Mouse (Mus musculus): ENCODE results near the gene Cstf1. TPM values are rescaled to one million over a fixed set of nuclear protein-coding genes. Genes with fewer than 3 reads are reported as not detected.
A peak's percentile ranks its signal among the peaks of the same experiment; 100 is the strongest.

Cstf1 gene
- polyA plus RNA-seq, 1 experiment from 2014 or later = 33.7 TPM

DNA sequence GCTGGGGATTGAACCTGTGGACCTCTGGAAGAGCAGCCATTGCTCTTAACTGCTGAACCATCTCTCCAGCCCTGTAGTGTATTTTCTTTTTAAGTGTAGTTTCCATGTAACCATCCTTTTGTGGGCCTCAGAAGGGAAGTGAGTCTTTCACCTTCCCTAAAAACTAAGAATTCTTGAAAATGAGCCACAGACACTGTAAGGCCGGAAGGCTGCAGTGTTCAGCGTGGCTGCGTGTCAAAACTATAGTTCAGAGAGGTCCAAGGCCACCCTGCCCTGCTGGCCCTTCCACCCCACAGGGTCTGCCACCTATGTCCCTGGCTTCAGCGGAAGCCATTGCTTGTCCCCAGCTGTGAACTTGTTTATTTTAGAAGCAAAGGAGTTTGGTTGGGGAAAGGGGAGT lies 35.7 kb downstream of the Cstf1 start:
- no peak overlapping the region for H3K9ac ChIP-seq (ENCODE audit: low read depth, low read length)
- H3K4me2 ChIP-seq (ENCODE audit: low read depth, low read length) = no peak overlapping the region
- no peaks in the 10 kb centered on the region for H3K9me3 ChIP-seq (ENCODE audit: control insufficient read depth, low read length)
- no peaks in the 10 kb centered on the region for H3K4me1 ChIP-seq (ENCODE audit: control insufficient read depth, insufficient read depth, low read length)
- 75% methylated on average over 4 of the region's 4 CpGs for WGBS
- no peaks in the 10 kb centered on the region for H3K27me3 ChIP-seq (replicated peaks; ENCODE audit: control insufficient read depth, insufficient read depth, low read length)
- H3K27ac ChIP-seq (ENCODE audit: low read length) = no peak overlapping the region
- ATAC-seq = no peak
- no peaks in the 10 kb centered on the region for H3K36me3 ChIP-seq (ENCODE audit: control insufficient read depth, insufficient read depth, low read length)
- no peak overlapping the region for H3K4me3 ChIP-seq (ENCODE audit: low read length)

DNA sequence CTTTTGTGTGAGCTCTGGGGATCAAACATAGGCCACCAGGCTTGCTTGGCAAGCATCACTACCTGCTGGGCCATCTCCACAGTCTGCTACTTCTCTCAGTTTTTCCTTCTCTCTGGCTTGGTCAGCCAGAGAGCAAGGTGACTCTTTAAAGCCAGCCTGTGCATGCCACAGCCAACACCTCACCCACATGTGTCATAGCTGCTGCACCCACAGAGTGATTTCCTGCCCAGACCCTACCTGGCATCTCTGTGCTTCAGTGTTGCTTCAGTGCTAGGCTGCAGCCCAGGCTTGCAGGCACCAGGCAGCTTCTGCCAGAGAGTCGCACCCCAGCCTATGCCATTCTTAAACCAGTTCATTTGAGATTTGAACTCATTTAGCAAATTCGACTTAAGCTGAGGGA lies 37.0 kb downstream of the Cstf1 start:
- Histone ChIP-seq H3K9me3 (ENCODE audit: control insufficient read depth, low read length) (no peaks in the 10 kb centered on the region), H3K4me3 (ENCODE audit: low read length) (no peak overlapping the region), H3K4me2 (ENCODE audit: low read depth, low read length) (no peak overlapping the region), H3K9ac (ENCODE audit: low read depth, low read length) (no peak overlapping the region), H3K27me3 (replicated peaks; ENCODE audit: control insufficient read depth, insufficient read depth, low read length) (no peaks in the 10 kb centered on the region), H3K4me1 (ENCODE audit: control insufficient read depth, insufficient read depth, low read length) (0 out of 2 replicates have a peak, but pooled peaks cover 2% of the 10 kb centered on the region), H3K36me3 (ENCODE audit: control insufficient read depth, insufficient read depth, low read length) (no peaks in the 10 kb centered on the region), H3K27ac (ENCODE audit: low read length) (no peak overlapping the region)
- no peak for ATAC-seq
- WGBS = 73% methylated on average over 2 of the region's 2 CpGs

DNA sequence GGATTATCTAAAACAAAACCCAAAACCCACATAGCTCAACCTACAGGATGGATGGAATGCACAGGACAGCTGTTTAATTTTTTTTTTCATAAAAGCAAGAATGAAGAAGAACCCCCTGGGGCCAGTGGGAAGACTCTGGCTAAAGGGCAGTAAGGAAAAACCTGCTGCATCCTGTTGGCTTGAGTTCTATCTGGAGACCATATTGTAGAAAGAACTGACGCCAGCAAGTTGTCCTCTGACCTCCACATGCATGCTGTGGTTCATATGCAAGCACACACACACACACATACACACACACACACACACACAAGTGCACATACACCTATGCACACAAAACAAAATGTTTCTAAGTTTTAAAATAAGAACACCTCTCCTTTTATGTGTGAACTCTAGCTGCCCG lies 40.2 kb downstream of the Cstf1 start:
- Histone ChIP-seq H3K27ac (ENCODE audit: low read length) (no peak overlapping the region), H3K4me2 (ENCODE audit: low read depth, low read length) (no peak overlapping the region), H3K27me3 (replicated peaks; ENCODE audit: control insufficient read depth, insufficient read depth, low read length) (no peaks in the 10 kb centered on the region), H3K4me3 (ENCODE audit: low read length) (no peak overlapping the region), H3K9me3 (ENCODE audit: control insufficient read depth, low read length) (no peaks in the 10 kb centered on the region), H3K9ac (ENCODE audit: low read depth, low read length) (no peak overlapping the region), H3K4me1 (ENCODE audit: control insufficient read depth, insufficient read depth, low read length) (peaks cover 5% of the 10 kb centered on the region; the same call in 1 of the 2 replicates), H3K36me3 (ENCODE audit: control insufficient read depth, insufficient read depth, low read length) (no peaks in the 10 kb centered on the region)
- ATAC-seq = no peak
- 82% methylated on average over 2 of the region's 2 CpGs for WGBS

DNA sequence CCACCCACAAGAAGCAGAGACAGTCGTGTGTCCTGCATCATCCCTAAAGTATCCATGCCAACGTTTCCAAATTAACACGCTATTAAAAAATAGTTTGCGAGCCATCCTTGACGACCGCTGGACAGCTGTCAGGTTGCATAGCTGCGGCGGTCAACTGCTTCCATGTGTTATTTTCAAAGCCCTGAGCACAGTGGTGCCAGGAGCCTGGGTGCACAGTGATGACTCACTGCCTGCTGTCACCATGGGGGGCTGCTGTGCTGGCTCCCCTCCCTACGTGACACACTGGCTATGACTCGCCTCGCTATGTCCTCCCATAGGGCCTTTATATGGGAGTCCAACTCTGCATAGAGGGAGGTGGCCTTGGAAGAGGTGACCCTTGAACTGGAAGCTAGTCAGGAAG lies 40.6 kb downstream of the Cstf1 start:
- H3K4me1 ChIP-seq (ENCODE audit: control insufficient read depth, insufficient read depth, low read length) = peaks cover 5% of the 10 kb centered on the region; the same call in 1 of the 2 replicates
- no peak overlapping the region for H3K9ac ChIP-seq (ENCODE audit: low read depth, low read length)
- H3K4me2 ChIP-seq (ENCODE audit: low read depth, low read length) = no peak overlapping the region
- no peak for ATAC-seq
- H3K27me3 ChIP-seq (replicated peaks; ENCODE audit: control insufficient read depth, insufficient read depth, low read length) = no peaks in the 10 kb centered on the region
- no peak overlapping the region for H3K4me3 ChIP-seq (ENCODE audit: low read length)
- H3K9me3 ChIP-seq (ENCODE audit: control insufficient read depth, low read length) = no peaks in the 10 kb centered on the region
- H3K27ac ChIP-seq (ENCODE audit: low read length) = no peak overlapping the region
- H3K36me3 ChIP-seq (ENCODE audit: control insufficient read depth, insufficient read depth, low read length) = no peaks in the 10 kb centered on the region
- WGBS = 86% methylated on average over 11 of the region's 11 CpGs

DNA sequence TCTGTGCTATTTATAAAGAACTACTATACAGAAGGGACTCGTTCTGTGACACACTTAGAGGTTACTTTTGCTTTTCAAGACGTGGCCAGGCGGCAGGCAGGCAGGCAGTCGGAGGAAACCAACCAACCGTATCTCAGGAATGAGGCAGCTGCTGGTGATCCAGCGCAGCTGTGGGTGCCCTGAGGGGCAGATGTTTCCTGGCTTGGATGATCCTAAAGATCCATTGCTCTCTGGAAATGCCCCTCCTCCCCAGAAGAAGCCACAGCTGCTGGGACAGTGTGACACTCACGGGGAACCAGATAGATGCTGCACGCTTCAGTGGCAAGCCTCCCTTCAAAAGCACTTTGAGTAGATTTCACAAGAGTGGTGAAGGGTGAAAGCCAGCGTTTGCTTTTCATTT lies 42.0 kb downstream of the Cstf1 start:
- 9% methylated on average over 9 of the region's 9 CpGs for WGBS
- H3K9me3 ChIP-seq (ENCODE audit: control insufficient read depth, low read length) = no peaks in the 10 kb centered on the region
- no peaks in the 10 kb centered on the region for H3K27me3 ChIP-seq (replicated peaks; ENCODE audit: control insufficient read depth, insufficient read depth, low read length)
- H3K27ac ChIP-seq (ENCODE audit: low read length) = no peak overlapping the region
- H3K4me2 ChIP-seq (ENCODE audit: low read depth, low read length) = 0 out of 2 replicates have a peak overlapping the region, but pooled peaks have one; percentile 19
- no peak overlapping the region for H3K9ac ChIP-seq (ENCODE audit: low read depth, low read length)
- H3K4me1 ChIP-seq (ENCODE audit: control insufficient read depth, insufficient read depth, low read length) = peaks cover 5% of the 10 kb centered on the region; the same call in 1 of the 2 replicates
- H3K4me3 ChIP-seq (ENCODE audit: low read length) = no peak overlapping the region
- H3K36me3 ChIP-seq (ENCODE audit: control insufficient read depth, insufficient read depth, low read length) = no peaks in the 10 kb centered on the region
- ATAC-seq = peak; percentile 23; the same call in 1 of the 2 replicates

DNA sequence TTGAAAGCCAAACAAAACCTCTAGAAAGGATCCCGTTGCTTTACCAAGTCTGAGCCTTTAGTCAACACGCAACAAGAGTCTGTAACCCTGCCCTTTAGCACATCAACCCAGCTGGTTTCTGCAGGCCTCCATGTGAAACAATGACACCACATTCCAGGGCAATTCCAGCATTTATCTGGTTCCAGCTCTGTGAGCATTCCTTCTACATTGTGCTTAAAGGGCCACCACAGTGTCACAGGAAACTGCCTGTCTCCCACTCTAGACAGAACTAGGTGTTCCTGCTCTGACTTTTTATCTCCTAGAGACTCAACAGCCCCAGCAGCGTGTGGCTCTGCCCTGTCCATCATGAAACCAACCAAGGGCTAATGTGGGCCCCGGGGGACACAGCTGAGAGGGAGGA lies 42.8 kb downstream of the Cstf1 start:
- no peak for ATAC-seq
- Histone ChIP-seq H3K36me3 (ENCODE audit: control insufficient read depth, insufficient read depth, low read length) (no peaks in the 10 kb centered on the region), H3K4me3 (ENCODE audit: low read length) (no peak overlapping the region), H3K9ac (ENCODE audit: low read depth, low read length) (no peak overlapping the region), H3K4me1 (ENCODE audit: control insufficient read depth, insufficient read depth, low read length) (peaks cover 5% of the 10 kb centered on the region; the same call in 1 of the 2 replicates), H3K27ac (ENCODE audit: low read length) (no peak overlapping the region), H3K4me2 (ENCODE audit: low read depth, low read length) (no peak overlapping the region), H3K27me3 (replicated peaks; ENCODE audit: control insufficient read depth, insufficient read depth, low read length) (no peaks in the 10 kb centered on the region), H3K9me3 (ENCODE audit: control insufficient read depth, low read length) (no peaks in the 10 kb centered on the region)
- WGBS = 26% methylated on average over 4 of the region's 4 CpGs

DNA sequence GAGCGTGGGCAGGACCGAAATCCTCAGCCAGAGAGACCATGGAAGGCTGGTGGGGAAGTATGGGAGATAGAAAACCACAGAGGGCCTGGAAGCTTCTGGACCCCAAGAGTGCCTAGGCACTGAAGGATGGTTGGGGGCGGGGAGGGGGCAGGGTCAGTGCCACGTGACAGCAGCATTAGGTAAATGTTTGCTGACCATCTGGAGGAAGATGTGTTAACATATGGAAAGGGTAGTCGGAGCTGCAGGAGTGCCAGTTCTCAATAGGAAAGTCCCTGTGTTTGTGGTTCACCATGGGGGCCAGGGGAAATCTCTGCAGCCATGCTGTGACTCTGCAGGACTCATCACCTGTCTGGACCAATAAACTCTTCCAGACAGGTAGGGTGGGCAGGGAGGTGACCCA lies 43.4 kb downstream of the Cstf1 start:
- 47% methylated on average over 5 of the region's 5 CpGs for WGBS
- Histone ChIP-seq H3K27me3 (replicated peaks; ENCODE audit: control insufficient read depth, insufficient read depth, low read length) (no peaks in the 10 kb centered on the region), H3K27ac (ENCODE audit: low read length) (no peak overlapping the region), H3K4me1 (ENCODE audit: control insufficient read depth, insufficient read depth, low read length) (peaks cover 5% of the 10 kb centered on the region; the same call in 1 of the 2 replicates), H3K9me3 (ENCODE audit: control insufficient read depth, low read length) (no peaks in the 10 kb centered on the region), H3K36me3 (ENCODE audit: control insufficient read depth, insufficient read depth, low read length) (no peaks in the 10 kb centered on the region), H3K4me2 (ENCODE audit: low read depth, low read length) (no peak overlapping the region), H3K4me3 (ENCODE audit: low read length) (no peak overlapping the region), H3K9ac (ENCODE audit: low read depth, low read length) (no peak overlapping the region)
- no peak for ATAC-seq

DNA sequence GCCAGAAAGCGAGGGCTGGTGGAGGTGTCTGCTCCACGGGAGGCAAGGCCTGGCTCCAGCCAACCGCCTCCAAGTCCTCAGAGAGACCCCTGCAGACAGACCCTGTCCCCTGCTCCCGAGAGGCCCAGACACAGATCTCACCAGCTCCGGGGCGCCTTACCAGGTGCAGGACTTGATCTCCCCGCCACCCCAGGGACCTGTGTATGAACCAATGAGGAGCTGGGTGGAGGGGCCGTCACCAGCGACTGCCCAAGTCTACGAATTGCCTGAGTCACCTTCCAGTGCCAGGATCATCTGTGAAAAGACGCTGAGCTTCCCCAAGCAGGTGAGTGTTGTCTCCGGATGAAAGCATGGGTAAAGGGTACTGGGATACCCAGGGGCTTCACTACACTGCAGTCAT lies 45.7 kb downstream of the Cstf1 start:
- no peaks in the 10 kb centered on the region for H3K9me3 ChIP-seq (ENCODE audit: control insufficient read depth, low read length)
- H3K27me3 ChIP-seq (replicated peaks; ENCODE audit: control insufficient read depth, insufficient read depth, low read length) = no peaks in the 10 kb centered on the region
- H3K4me3 ChIP-seq (ENCODE audit: low read length) = no peak overlapping the region
- H3K4me2 ChIP-seq (ENCODE audit: low read depth, low read length) = no peak overlapping the region
- H3K27ac ChIP-seq (ENCODE audit: low read length) = no peak overlapping the region
- peaks cover 5% of the 10 kb centered on the region; the same call in 1 of the 2 replicates for H3K4me1 ChIP-seq (ENCODE audit: control insufficient read depth, insufficient read depth, low read length)
- no peaks in the 10 kb centered on the region for H3K36me3 ChIP-seq (ENCODE audit: control insufficient read depth, insufficient read depth, low read length)
- WGBS = 53% methylated on average over 12 of the region's 12 CpGs
- no peak for ATAC-seq
- no peak overlapping the region for H3K9ac ChIP-seq (ENCODE audit: low read depth, low read length)

DNA sequence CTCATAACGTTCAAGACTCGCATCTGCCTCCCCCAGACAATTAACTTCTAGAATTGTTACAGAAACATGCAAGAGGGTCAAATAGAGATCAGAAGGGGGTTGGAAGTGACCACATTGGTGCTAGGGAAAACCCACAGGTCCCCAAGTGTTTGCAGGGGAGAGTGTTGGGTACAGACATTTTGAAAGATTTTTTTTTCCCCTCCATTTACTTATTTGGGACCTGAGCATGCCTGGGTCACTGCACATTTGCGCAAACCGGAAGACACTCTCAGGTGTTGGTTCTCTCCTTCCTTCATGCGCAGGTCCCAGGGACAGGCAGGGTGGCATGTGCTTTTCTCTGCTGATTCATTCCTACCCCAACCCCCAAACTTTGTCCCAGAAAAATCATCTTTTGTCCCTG lies 46.4 kb downstream of the Cstf1 start:
- Histone ChIP-seq H3K4me1 (ENCODE audit: control insufficient read depth, insufficient read depth, low read length) (peaks cover 5% of the 10 kb centered on the region; the same call in 1 of the 2 replicates), H3K4me2 (ENCODE audit: low read depth, low read length) (no peak overlapping the region), H3K27me3 (replicated peaks; ENCODE audit: control insufficient read depth, insufficient read depth, low read length) (no peaks in the 10 kb centered on the region), H3K27ac (ENCODE audit: low read length) (no peak overlapping the region), H3K4me3 (ENCODE audit: low read length) (no peak overlapping the region), H3K36me3 (ENCODE audit: control insufficient read depth, insufficient read depth, low read length) (no peaks in the 10 kb centered on the region), H3K9ac (ENCODE audit: low read depth, low read length) (no peak overlapping the region), H3K9me3 (ENCODE audit: control insufficient read depth, low read length) (no peaks in the 10 kb centered on the region)
- WGBS = 92% methylated on average over 5 of the region's 5 CpGs
- ATAC-seq = no peak

DNA sequence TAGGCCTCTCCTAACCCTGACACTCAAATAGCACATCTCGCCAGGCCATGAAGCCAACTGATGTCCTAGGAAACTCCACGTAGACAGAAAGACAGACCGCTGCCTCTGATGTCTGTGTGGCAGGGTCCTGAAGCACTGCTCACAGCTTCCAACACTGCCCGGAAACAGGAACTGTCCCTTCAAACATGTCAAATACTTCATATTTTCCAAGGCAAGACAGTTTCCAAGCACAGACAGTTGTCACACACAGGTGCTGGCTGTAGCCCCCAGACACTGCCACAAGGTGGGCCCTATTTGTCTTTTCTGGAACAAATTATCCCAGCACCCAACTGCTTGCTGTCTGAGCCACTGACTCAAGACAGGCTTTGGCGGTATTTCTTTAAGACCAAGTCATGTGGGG lies 47.7 kb downstream of the Cstf1 start:
- H3K27me3 ChIP-seq (replicated peaks; ENCODE audit: control insufficient read depth, insufficient read depth, low read length) = no peaks in the 10 kb centered on the region
- H3K9me3 ChIP-seq (ENCODE audit: control insufficient read depth, low read length) = no peaks in the 10 kb centered on the region
- no peak for ATAC-seq
- H3K36me3 ChIP-seq (ENCODE audit: control insufficient read depth, insufficient read depth, low read length) = no peaks in the 10 kb centered on the region
- 79% methylated on average over 5 of the region's 5 CpGs for WGBS
- H3K9ac ChIP-seq (ENCODE audit: low read depth, low read length) = no peak overlapping the region
- H3K4me1 ChIP-seq (ENCODE audit: control insufficient read depth, insufficient read depth, low read length) = peaks cover 3% of the 10 kb centered on the region; the same call in 1 of the 2 replicates
- H3K4me2 ChIP-seq (ENCODE audit: low read depth, low read length) = no peak overlapping the region
- H3K27ac ChIP-seq (ENCODE audit: low read length) = no peak overlapping the region
- no peak overlapping the region for H3K4me3 ChIP-seq (ENCODE audit: low read length)

Data from intestine, embryonic 16.5 days (tissue).